Mouse (Mus musculus) stomach, embryonic 14.5 days (tissue): ENCODE data around the gene Nif3l1. TPM values are rescaled to one million over a fixed set of nuclear protein-coding genes. Genes with fewer than 3 reads are reported as not detected.

ENCODE experiments used
- ATAC-seq: fragments of 200-750 bp; cut with Nextera tagmentation; 2 replicates; pipeline ENCODE4 v1.8.0; 2017; ENCODE audit warnings: low read depth, moderate TSS enrichment; ENCODE audit not compliant: insufficient number of reproducible peaks, insufficient read depth, low FRiP score
- H3K27ac ChIP-seq: fragments of 300-500 bp; sonication (generic); 2 replicates; pipeline ENCODE4 v1.5.1; 2014; ENCODE audit warnings: mild to moderate bottlenecking, low read length, moderate library complexity, mixed read lengths
- H3K27me3 ChIP-seq: fragments of 300-500 bp; sonication (generic); 2 replicates; pipeline ENCODE4 v1.6.1; 2014; ENCODE audit warnings: low read length, control low read depth, mixed read lengths; ENCODE audit not compliant: control insufficient read depth, insufficient read depth
- H3K36me3 ChIP-seq: fragments of 300-500 bp; sonication (generic); 2 replicates; pipeline ENCODE4 v1.6.1; 2014; ENCODE audit warnings: mild to moderate bottlenecking, control low read depth, low read length, moderate library complexity, mixed read lengths; ENCODE audit not compliant: control insufficient read depth, insufficient read depth
- H3K4me1 ChIP-seq: fragments of 300-500 bp; sonication (generic); 2 replicates; pipeline ENCODE4 v1.6.1; 2014; ENCODE audit warnings: low read length, control low read depth, mixed read lengths; ENCODE audit not compliant: control insufficient read depth, insufficient read depth
- H3K4me2 ChIP-seq: fragments of 300-500 bp; sonication (generic); replicated peaks from 2 replicates; pipeline ENCODE4 v1.6.1; 2014; ENCODE audit warnings: low read depth, low read length, control low read depth
- H3K4me3 ChIP-seq: fragments of 300-500 bp; sonication (generic); 2 replicates; pipeline ENCODE4 v1.5.1; 2014; ENCODE audit warnings: low read depth, low read length, control low read depth
- H3K9ac ChIP-seq: fragments of 300-500 bp; sonication (generic); replicated peaks from 2 replicates; pipeline ENCODE4 v1.6.1; 2014; ENCODE audit warnings: low read depth, mild to moderate bottlenecking, control low read depth, low read length, moderate library complexity, mixed read lengths
- H3K9me3 ChIP-seq: fragments of 300-500 bp; sonication (generic); 2 replicates; pipeline ENCODE4 v1.6.1; 2016; ENCODE audit warnings: low read depth, low read length, control low read depth; ENCODE audit not compliant: control insufficient read depth
- WGBS: fragments of 180-500 bp; shearing (Covaris S2); extraction: QIAGEN DNeasy Blood & Tissue Kit; methylation state at CpG from one replicate; pipeline ENCODE4 v1.1.7; 2014; 5-methylcytosine and 5-hydroxymethylcytosine counted together
- polyA plus RNA-seq: library from polyadenylated mRNA; unstranded; fragments of >200 nt; fragmentation: Nextera tagmentation; extraction: Ambion mirVana; gene quantifications from 2 replicates; pipeline ENCODE4 v1.2.1, GENCODE M21; 2014

Gene Nif3l1
- polyA plus RNA-seq, 1 experiment from 2014 or later, result 46.2 TPM

DNA sequence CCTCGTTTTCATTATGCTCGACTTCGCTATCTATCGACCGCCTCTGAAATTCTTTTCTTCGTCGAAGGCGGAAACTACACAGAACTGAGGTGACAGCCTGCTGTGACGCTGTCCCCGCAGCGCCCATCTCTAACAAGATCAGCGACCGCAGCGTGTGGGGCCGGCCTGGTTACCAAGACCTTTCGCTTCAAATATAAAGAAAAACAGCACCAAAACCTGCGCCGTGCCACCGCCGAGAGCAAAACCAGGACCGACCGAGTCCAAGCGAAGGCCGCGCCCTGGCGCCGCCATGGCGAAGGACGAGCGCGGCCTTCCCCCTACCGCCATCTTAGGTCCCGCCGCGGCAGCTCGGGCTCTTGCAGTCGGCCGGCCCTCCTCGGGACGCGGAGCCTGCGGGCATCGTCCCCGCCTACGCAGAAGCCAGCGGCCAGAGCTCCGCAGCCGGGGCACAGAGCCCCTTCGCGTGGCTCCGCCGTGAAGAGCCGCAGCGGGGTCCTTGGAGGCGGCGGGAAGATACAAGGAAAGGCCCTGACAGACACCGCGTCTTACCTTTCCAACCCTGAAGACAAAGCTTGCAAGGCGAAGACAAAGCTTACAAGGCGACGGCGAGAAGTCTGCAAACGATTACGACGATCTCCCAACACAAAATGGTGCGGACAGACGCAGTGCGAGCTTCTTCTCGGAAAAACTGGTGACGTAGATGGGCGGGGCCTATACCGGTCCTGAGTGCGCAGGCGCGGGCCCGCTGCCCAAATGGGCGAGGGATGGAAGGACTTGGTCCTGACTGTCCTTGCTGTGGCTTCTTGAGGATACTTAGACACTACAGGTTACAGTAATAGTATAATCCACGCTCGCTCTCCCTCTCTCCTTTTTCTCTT is 21.3 kb upstream of the Nif3l1 start, which contains the start of gene Clk1:
Clk1 (minus strand) TSS at position 696 of the 878 bp plus-strand sequence.
- H3K27me3 ChIP-seq, result no peaks in the 10 kb centered on the region
- H3K9ac ChIP-seq, result peak within 1 kb of the TSS; percentile 98
- H3K4me2 ChIP-seq, result peak within 1 kb of the TSS; percentile 68
- H3K27ac ChIP-seq, result peak within 1 kb of the TSS; percentile 100
- ATAC-seq, result peak; percentile 96
- H3K36me3 ChIP-seq, result peaks cover 25% of the 10 kb centered on the region
- H3K9me3 ChIP-seq, result no peaks in the 10 kb centered on the region
- under 1% methylated on average over 79 of the region's 79 CpGs for WGBS
- peak within 1 kb of the TSS; percentile 100 for H3K4me3 ChIP-seq
- peaks cover 17% of the 10 kb centered on the region; the same call in 1 of the 2 replicates for H3K4me1 ChIP-seq

DNA sequence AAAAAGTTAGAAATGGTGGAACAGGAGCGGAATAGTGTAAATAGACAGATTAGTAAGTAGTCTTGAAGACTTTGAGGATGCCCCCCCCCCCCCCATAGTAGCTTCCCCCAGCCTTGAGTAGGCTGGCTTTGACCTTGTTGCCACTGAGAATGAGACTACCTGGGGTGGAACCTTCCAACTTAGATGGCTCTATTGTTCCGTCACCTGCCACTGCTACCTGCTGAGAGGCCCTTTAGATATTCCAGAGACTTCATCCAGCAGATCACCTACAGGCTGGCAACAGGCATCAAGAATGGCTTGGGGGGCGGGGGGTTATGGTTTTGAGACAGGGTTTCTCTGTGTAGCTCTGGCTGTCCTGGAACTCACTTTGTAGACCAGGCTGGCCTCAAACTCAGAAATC is 20.4 kb upstream of the Nif3l1 start:
- no peaks in the 10 kb centered on the region for H3K27me3 ChIP-seq
- WGBS, result 84% methylated on average over 3 of the region's 3 CpGs
- H3K36me3 ChIP-seq, result peaks cover 17% of the 10 kb centered on the region
- H3K9me3 ChIP-seq, result no peaks in the 10 kb centered on the region
- H3K4me2 ChIP-seq, result no peak overlapping the region; the same call in 1 of the 2 replicates
- H3K4me1 ChIP-seq, result peaks cover 17% of the 10 kb centered on the region; the same call in 1 of the 2 replicates
- no peak overlapping the region for H3K4me3 ChIP-seq
- no peak for ATAC-seq
- no peak overlapping the region for H3K9ac ChIP-seq
- H3K27ac ChIP-seq, result no peak overlapping the region

DNA sequence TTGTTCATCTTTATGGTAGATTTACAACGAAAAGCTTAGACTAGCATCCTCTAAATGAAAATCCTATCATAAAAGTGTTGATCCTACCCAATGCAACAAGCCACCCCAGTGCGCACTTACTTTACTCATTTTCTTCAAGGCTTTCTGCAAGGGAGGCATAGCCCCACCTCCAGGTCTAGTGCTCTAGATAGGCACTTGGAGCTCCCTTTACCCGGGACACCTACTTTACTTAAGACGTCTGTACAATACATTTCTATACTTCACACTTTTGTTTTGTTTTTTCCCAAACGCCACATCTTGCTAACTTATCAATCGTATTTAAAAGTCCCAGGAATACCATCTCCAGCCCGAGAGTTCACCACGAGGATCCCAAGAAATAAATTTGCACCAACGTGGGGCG is 260 bp upstream of the Nif3l1 start:
- 9% methylated on average over 10 of the region's 10 CpGs for WGBS
- no peak for ATAC-seq
- H3K4me2 ChIP-seq, result peak overlapping the region; percentile 57
- peak overlapping the region; percentile 94 for H3K27ac ChIP-seq
- H3K4me3 ChIP-seq, result peak overlapping the region; percentile 63
- no peaks in the 10 kb centered on the region for H3K27me3 ChIP-seq
- peaks cover 18% of the 10 kb centered on the region; the same call in 1 of the 2 replicates for H3K36me3 ChIP-seq
- peaks cover 12% of the 10 kb centered on the region for H3K4me1 ChIP-seq
- H3K9ac ChIP-seq, result peak overlapping the region; percentile 72
- H3K9me3 ChIP-seq, result no peaks in the 10 kb centered on the region

DNA sequence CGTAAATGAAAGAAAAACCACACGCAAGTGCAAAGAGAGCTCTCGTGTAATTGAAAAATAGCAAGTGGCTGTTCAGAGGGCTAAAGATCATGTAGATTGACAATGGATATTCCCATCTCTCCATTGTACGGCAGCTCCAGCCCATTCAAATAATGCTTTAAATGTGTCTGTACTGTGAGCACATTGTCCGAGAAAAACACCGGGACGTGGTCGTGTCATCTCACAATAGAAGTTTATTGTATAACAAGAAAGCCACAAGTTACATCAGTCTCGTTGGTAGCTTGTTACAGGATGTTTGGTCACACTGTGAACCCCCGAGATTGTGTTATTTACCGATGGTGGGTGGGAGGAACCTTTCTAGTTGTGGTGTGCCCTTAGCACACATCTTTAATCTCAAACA is 910 bp downstream of the Nif3l1 start:
- Histone ChIP-seq H3K9ac (peak overlapping the region; percentile 72), H3K27ac (peak overlapping the region; percentile 94), H3K4me1 (peaks cover 12% of the 10 kb centered on the region), H3K27me3 (no peaks in the 10 kb centered on the region), H3K4me3 (peak overlapping the region; percentile 63), H3K9me3 (no peaks in the 10 kb centered on the region), H3K36me3 (peaks cover 26% of the 10 kb centered on the region), H3K4me2 (peak overlapping the region; percentile 57)
- 7% methylated on average over 11 of the region's 11 CpGs for WGBS
- no peak for ATAC-seq

DNA sequence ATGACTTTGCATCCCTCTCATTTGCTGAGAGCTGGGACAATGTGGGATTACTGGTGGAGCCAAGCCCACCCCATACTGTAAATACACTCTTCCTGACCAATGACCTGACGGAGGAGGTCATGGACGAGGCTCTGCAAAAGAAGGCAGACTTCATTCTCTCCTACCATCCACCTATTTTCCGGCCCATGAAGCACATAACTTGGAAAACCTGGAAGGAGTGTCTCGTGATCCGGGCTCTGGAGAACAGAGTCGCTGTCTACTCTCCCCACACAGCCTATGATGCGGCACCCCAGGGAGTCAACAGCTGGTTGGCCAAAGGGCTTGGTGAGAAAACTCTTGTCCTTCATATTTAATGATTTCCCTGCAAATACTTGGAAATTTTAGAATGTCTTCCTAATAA is 2.8 kb downstream of the Nif3l1 start:
- ATAC-seq, result no peak
- Histone ChIP-seq H3K9me3 (no peaks in the 10 kb centered on the region), H3K4me3 (no peak overlapping the region), H3K4me1 (peaks cover 12% of the 10 kb centered on the region), H3K9ac (no peak overlapping the region), H3K27ac (no peak overlapping the region), H3K27me3 (no peaks in the 10 kb centered on the region), H3K4me2 (no peak overlapping the region), H3K36me3 (peaks cover 34% of the 10 kb centered on the region)
- WGBS, result 92% methylated on average over 7 of the region's 7 CpGs

DNA sequence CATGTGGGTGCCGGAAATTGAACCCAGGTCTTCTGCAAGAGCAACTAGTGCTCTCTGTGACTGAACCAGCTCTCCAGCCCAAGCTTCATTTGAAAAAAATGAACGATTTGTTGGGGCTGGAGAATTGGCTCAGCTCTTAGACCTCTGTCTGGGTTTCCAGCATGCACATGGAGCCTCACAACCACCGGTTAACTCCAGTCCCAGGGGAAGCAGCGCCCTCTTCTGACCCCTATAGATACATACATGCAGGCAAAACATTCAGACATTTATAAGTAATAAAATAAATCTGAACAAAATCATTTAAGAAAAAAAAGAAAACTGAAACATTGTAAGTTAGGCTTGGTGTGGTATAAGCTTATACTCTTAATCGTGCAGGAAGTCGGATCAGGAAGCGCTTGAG is 3.4 kb downstream of the Nif3l1 start:
- H3K4me3 ChIP-seq, result no peak overlapping the region
- no peak overlapping the region for H3K9ac ChIP-seq
- WGBS, result 82% methylated on average over 7 of the region's 7 CpGs
- no peaks in the 10 kb centered on the region for H3K27me3 ChIP-seq
- peaks cover 12% of the 10 kb centered on the region for H3K4me1 ChIP-seq
- no peaks in the 10 kb centered on the region for H3K9me3 ChIP-seq
- no peak for ATAC-seq
- peaks cover 34% of the 10 kb centered on the region for H3K36me3 ChIP-seq
- no peak overlapping the region for H3K4me2 ChIP-seq
- H3K27ac ChIP-seq, result no peak overlapping the region

DNA sequence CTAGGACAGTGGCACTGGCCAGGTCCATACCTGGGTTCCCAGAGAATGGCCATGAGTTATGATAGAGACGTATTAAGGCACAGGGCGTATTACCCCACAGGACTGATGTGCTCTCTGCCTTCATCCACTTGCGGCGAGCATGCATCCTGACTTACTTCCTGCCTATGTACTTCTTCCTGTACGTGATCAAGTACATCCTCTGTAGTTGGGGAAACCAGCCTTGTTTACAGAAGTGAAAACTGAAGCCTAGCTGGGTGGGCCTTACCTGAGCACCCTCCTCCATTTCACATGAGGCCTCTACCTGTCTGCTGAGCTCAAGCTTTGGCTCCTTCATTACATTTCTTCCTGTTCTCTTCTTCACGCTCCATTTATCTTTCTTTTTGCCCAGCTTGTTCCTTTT is 9.4 kb downstream of the Nif3l1 start:
- H3K27me3 ChIP-seq, result no peaks in the 10 kb centered on the region
- 92% methylated on average over 6 of the region's 6 CpGs for WGBS
- no peak for ATAC-seq
- peaks cover 57% of the 10 kb centered on the region for H3K36me3 ChIP-seq
- no peak overlapping the region for H3K27ac ChIP-seq
- H3K9ac ChIP-seq, result no peak overlapping the region
- H3K4me3 ChIP-seq, result no peak overlapping the region
- H3K4me1 ChIP-seq, result no peaks in the 10 kb centered on the region
- H3K4me2 ChIP-seq, result no peak overlapping the region
- no peaks in the 10 kb centered on the region for H3K9me3 ChIP-seq

DNA sequence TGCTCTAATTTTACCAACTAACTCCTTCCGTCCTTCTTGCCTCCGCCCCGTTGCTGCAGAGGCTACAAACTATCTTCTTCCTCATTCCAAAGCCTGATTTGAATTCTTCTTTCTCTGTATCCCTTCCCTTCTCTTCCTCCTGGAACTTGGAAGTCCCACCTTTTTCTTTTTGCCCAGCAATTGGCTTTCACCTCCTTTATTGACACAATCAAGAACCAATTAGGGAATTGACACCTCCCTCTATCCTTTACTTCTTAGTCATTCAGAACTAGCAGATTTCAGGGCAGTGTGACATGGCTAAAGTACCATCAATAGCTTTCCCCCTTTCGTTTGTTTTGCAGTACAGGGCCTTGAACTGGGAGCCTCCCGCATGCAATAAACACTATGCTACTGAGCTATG is 13.2 kb downstream of the Nif3l1 start:
- H3K9ac ChIP-seq, result no peak overlapping the region
- no peak overlapping the region for H3K27ac ChIP-seq
- no peak overlapping the region for H3K4me2 ChIP-seq
- H3K27me3 ChIP-seq, result no peaks in the 10 kb centered on the region
- H3K4me1 ChIP-seq, result no peaks in the 10 kb centered on the region
- no peaks in the 10 kb centered on the region for H3K9me3 ChIP-seq
- H3K4me3 ChIP-seq, result no peak overlapping the region
- no peak for ATAC-seq
- peaks cover 52% of the 10 kb centered on the region for H3K36me3 ChIP-seq
- WGBS, result 87% methylated on average over 5 of the region's 5 CpGs
